In genomic region chr6:93912003-93912581, GRCm38 (mm10) we compare ENCODE assay signal across 8 mouse cellular contexts.
DNase-seq lines count a peak whose midpoint lies in the region; ATAC-seq and TF ChIP-seq lines count a peak whose summit lies in the region.

No protein-coding gene starts in this region.

- intact Hi-C loops in left cerebral cortex, postnatal 25 days (cut with DNase I): loop anchor here (5.0 kb wide), 3 partner anchors 140 to 155 kb away; no protein-coding TSS in a partner anchor

- peak overlapping the region; percentile 41 for H3K9ac ChIP-seq in ES-Bruce4 (ENCODE audit: low read depth, poor library complexity, severe bottlenecking)
- H3K9ac ChIP-seq in forebrain, embryonic 11.5 days (ENCODE audit: low read length): peak overlapping the region; percentile 73
- H3K9ac ChIP-seq in stomach, postnatal 0 days (ENCODE audit: low read length): no peak overlapping the region

- no peak for TF ChIP-seq POLR2A in ES-Bruce4 (IDR thresholded peaks at IDR 0.05; ENCODE audit: insufficient read depth, low read length)

- TF ChIP-seq CTCF in ES-Bruce4 (IDR thresholded peaks at IDR 0.05; ENCODE audit: low read depth, low read length): no peak
- no peak for TF ChIP-seq CTCF in stomach, postnatal 0 days (IDR thresholded peaks at IDR 0.05; ENCODE audit: low read depth)

- H3K4me3 ChIP-seq in ES-Bruce4 (ENCODE audit: low read depth, low read length): peak overlapping the region; percentile 67
- peak overlapping the region; percentile 44 for H3K4me3 ChIP-seq in forebrain, embryonic 11.5 days (ENCODE audit: low read depth, low read length)
- no peak overlapping the region for H3K4me3 ChIP-seq in stomach, postnatal 0 days (ENCODE audit: low read depth, low read length)

- no peak for DNase-seq in frontal cortex, postnatal 25 days (ENCODE audit: low spot score in 2 of 2)
- DNase-seq in forebrain, embryonic 11.5 days (ENCODE audit: low spot score): peak; percentile 58
- DNase-seq in left cerebral cortex, postnatal 25 days (ENCODE audit: low spot score in 2 of 2): peak; percentile 56 to 64
- no peak for DNase-seq in stomach, postnatal 0 days (ENCODE audit: low spot score)
- DNase-seq in urinary bladder, postnatal 14 days (ENCODE audit: low spot score): no peak
- no peak for DNase-seq in liver

- peak overlapping the region; percentile 80 for H3K4me2 ChIP-seq in forebrain, embryonic 11.5 days (ENCODE audit: low read depth, low read length, severe bottlenecking)
- peak overlapping the region; percentile 42 for H3K4me2 ChIP-seq in stomach, postnatal 0 days (replicated peaks; ENCODE audit: low read depth)

- no peaks in the 10 kb centered on the region for H3K27me3 ChIP-seq in ES-Bruce4 (ENCODE audit: control insufficient read depth, insufficient read depth, low read length, poor library complexity, severe bottlenecking)
- H3K27me3 ChIP-seq in forebrain, embryonic 11.5 days (ENCODE audit: control insufficient read depth, insufficient read depth, low read length): no peaks in the 10 kb centered on the region
- no peaks in the 10 kb centered on the region for H3K27me3 ChIP-seq in stomach, postnatal 0 days (ENCODE audit: control insufficient read depth, insufficient read depth, low read length)

- no peaks in the 10 kb centered on the region for H3K36me3 ChIP-seq in ES-Bruce4 (ENCODE audit: control insufficient read depth, insufficient read depth, low read length, poor library complexity, severe bottlenecking)
- H3K36me3 ChIP-seq in forebrain, embryonic 11.5 days (ENCODE audit: control insufficient read depth, insufficient read depth, low read length): no peaks in the 10 kb centered on the region
- H3K36me3 ChIP-seq in stomach, postnatal 0 days (ENCODE audit: control insufficient read depth, insufficient read depth, low read length): no peaks in the 10 kb centered on the region

- H3K4me1 ChIP-seq in ES-Bruce4 (ENCODE audit: control insufficient read depth, insufficient read depth, low read length): peaks cover 4% of the 10 kb centered on the region
- peaks cover 26% of the 10 kb centered on the region for H3K4me1 ChIP-seq in forebrain, embryonic 11.5 days (replicated peaks; ENCODE audit: control insufficient read depth, insufficient read depth, low read length)
- H3K4me1 ChIP-seq in stomach, postnatal 0 days (replicated peaks; ENCODE audit: control insufficient read depth, insufficient read depth): peaks cover 4% of the 10 kb centered on the region

- ATAC-seq in frontal cortex, adult (ENCODE audit: low TSS enrichment): peak; percentile 56
- ATAC-seq in forebrain, embryonic 11.5 days (replicated peaks; ENCODE audit: low FRiP score): peak; percentile 4
- no peak for ATAC-seq in stomach, postnatal 0 days (ENCODE audit: low FRiP score, low TSS enrichment)

- H3K9me3 ChIP-seq in ES-Bruce4 (replicated peaks; ENCODE audit: control insufficient read depth, insufficient read depth, low read length, poor library complexity, severe bottlenecking): no peaks in the 10 kb centered on the region
- H3K9me3 ChIP-seq in forebrain, embryonic 11.5 days (ENCODE audit: control insufficient read depth, low read length): no peaks in the 10 kb centered on the region
- H3K9me3 ChIP-seq in stomach, postnatal 0 days (ENCODE audit: control insufficient read depth, low read length): no peaks in the 10 kb centered on the region

- no peak for TF ChIP-seq EP300 in ES-Bruce4 (IDR thresholded peaks at IDR 0.05; ENCODE audit: insufficient read depth, low read depth, low read length)
- TF ChIP-seq EP300 in stomach, postnatal 0 days (optimal IDR thresholded peaks at IDR 0.05): no peak

- under 1% methylated on average over 8 of the region's 8 CpGs for WGBS in forebrain, embryonic 11.5 days
- WGBS in stomach, postnatal 0 days: 28% methylated on average over 8 of the region's 8 CpGs

- H3K27ac ChIP-seq in ES-Bruce4 (ENCODE audit: insufficient read depth, low read length): peak overlapping the region; percentile 95
- peak overlapping the region; percentile 100 for H3K27ac ChIP-seq in forebrain, embryonic 11.5 days (ENCODE audit: low read depth, low read length)
- H3K27ac ChIP-seq in stomach, postnatal 0 days (replicated peaks): no peak overlapping the region

Comparison
In these comparisons a context has a peak if more than half of its experiments do, and no peak if none do; other contexts are left out.
1. DNase-seq: peak in forebrain, embryonic 11.5 days (single experiment) and left cerebral cortex, postnatal 25 days (2 of 2); none in frontal cortex, postnatal 25 days (0 of 2), stomach, postnatal 0 days (single experiment), urinary bladder, postnatal 14 days (single experiment) and liver (single experiment).